Mouse (Mus musculus): ENCODE data around the gene Sat2.

Gene Sat2

DNA sequence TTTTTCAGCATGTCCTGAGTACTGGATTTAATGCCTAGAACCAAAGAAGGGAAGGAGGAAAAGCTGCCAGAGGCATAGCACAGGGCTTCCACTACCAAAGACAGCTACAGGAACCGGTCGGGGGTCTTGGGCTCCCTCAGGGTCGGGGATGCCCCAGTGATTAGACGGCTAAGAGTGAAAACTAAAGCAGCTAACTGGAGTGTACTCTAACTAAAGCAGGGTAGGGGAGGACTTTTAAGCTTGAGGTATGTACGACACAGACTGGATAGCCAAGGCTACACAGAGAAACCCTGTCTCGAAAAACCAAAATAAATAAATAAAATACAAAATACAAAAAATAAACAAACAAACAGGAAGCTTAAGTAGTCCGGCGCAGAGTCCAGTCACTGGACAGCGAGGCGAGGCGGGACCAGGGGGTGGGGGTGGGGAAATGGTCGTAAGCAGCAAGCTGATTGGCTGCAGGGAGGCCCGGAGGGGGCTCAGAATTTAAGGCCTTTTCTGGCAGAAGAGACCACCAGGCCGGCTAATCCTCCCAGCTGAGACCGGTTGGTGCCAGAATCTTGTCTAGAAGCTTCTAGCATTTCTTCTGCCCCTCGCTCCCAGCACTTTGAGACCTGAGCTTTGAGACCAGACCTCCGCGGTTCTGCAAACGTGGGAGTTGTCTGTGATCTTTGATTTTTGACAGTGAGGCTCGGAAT, at the start of gene Sat2:
Gene Sat2, plus strand, starts transcription at position 454 of the 698 bp plus-strand sequence.
- peak in 1 of 2 experiments; percentile 56 for DNase-seq

DNA sequence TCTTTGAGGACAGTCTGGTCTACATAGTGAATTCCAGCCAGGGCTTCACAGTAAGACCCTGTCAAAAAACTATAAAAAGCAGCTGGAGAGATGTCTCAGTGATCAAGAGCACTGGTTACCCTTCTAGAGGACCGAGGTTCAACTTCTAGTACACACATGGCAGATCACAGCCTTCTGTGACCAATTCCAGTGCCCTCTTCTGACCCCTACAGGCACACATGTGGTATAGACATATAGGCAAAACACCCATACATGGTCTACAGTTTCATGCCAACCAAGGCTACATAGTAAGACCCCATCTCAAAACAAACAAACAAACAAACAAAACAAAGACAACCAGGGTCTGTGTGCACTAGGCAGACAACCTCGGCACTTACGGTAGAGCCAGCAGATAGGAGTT, 46.6 kb upstream of the Sat2 start:
- no peak for DNase-seq

DNA sequence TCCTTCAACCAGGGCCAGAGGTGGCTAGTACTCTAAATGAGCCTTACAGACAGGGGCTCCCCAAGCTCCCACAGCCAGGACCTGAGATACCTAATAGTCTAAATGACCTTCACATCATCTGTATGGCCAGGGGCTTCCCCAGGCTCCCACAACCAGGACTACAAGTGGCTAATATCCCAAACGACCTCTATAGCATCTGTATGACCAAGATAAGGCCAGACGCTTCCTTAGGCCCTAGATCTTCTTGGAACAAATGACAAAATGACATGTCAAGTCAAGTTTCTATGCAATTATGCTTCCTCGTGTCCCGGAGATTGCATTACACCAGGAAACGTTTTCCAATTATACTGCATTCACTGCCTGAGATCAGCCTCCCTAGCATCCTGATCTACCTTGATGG, 45.5 kb upstream of the Sat2 start:
- DNase-seq: no peak

DNA sequence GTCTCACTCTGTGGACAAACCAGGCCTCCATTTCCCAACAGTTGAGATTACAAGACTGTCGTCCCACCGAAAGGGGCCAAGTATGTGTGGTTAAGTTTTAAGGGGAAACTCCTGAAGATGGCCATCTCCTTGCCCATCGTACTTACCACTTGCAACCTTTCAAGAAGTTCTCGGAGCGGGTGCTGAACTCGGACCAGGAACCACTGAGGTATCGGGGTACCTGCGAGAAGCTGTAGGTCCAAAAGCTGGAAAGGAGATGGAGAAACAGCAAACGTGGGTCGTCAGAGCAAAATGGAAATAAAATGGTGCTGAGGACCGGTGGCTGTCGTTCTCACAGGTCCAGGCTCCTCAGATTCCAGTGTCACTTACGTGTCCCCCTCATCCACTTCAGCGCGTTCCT, 43.5 kb upstream of the Sat2 start:
- peak in 1 of 2 experiments; percentile 11 for DNase-seq

DNA sequence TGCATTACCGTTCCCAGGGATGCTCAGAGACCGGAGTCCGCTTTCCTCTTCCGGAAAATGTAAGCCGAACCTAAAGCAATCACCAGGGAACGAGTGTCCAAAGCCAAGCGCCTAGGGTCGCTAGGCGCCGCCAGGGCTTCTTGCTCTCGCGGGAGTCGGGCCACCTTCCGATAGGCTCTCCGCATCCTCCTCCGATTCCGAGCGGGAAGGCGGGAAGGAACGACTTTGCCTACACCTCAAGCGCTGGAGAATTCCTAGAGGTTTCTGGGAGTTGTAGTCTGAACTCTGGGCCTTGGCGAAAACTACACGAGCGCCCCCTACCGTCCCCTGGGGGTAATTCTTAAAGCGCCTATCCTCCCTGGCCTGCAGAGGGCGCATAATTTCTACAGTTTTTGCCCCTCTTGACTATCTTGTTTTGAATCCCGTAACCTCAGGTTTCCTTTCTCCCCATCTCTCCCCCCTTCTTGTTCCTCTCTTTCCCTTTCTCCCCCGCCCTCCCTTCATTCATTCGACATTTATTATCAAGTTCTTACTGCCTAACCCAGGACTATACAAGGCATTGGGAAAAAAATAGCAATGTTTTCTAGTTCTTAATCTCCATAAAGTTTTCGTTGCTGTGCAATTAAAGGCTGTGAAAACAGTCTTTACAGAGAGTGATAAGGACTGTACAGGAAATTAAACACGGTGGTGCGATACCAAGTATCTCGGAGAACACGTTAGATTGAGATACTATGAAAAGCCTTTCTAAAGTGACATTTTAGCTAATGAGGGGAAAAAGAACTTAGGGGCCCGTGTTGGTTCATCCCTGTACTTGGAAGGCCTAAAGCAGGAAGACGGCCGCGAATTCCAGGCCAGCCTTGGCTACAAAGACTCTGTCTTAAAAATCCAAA, 42.5 kb upstream of the Sat2 start:
- DNase-seq: peak; percentile 98

DNA sequence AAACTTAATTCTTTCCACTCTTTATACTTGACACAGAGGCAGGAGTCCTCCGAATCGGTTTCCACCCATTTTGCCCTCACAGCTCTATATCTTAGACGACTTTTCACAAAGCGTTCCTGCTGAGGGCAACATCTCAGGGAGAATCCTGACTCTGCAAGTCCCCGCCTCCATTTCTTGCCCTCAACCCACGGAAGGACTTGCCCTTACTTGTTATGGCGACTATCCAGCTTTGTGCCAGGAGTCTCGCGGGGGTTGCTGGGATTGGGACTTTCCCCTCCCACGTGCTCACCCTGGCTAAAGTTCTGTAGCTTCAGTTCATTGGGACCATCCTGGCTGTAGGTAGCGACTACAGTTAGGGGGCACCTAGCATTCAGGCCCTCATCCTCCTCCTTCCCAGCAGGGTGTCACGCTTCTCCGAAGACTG, 41.7 kb upstream of the Sat2 start, which contains the start of the genes Wrap53 and Trp53:
Gene Wrap53, minus strand, starts transcription at position 165 of the 424 bp plus-strand sequence.
Gene Trp53, plus strand, starts transcription at position 269 of the 424 bp plus-strand sequence.
- peak; percentile 96 for DNase-seq

DNA sequence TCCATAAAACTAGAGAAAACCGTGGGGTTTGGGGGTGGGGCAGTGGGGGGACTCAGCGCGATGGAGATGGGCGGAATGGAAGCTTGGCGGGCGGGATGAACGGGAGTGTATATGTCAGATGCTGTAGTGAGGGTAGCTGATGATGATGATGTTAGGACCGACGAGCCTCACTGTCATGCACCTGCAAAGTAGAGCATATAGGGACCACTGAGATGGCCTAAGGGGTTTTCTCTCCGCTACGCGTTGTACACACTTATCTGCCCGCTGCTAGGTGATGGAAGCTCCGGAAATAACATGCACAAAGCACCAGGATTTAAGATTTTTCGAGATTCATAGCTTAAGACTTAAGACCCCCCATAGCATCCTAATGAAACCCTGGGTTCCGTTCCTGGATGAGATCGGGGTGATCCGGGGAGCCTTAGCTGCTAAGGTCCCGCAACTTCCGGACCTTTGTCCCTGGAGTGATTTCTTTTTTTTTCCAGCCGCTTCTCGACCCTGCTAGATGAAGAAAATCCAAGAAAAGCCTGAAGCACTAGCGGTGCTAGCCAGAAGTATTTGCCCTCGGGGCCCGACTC, 41.2 kb upstream of the Sat2 start:
- no peak for DNase-seq

DNA sequence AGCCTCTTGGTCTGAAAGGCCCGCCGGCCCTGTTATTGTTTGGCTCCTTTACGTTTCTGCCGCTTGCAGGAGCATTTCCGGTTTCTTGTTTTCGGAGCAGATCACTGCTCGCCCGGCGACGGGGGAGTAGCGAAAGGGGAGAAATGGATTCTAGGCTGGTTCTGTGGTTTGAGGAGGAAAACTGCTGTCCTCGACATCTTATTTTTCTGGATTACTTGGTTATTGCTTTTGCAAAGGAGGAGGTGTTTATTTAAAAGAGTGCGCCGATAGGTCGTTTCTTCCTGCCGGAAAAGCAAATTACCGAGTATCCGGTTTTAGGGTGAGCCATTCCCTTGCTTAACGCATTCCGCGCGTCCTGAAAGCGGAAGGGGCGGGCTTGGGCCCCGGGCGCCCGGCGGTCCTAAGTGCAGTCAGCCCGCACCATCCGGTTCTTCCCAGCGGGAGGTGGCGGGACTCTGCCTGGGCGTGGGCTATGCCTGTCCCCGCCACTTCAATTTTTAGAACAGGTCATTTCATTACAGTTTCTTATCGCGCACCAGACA, 40.6 kb upstream of the Sat2 start:
- DNase-seq: peak; percentile 93 to 94

DNA sequence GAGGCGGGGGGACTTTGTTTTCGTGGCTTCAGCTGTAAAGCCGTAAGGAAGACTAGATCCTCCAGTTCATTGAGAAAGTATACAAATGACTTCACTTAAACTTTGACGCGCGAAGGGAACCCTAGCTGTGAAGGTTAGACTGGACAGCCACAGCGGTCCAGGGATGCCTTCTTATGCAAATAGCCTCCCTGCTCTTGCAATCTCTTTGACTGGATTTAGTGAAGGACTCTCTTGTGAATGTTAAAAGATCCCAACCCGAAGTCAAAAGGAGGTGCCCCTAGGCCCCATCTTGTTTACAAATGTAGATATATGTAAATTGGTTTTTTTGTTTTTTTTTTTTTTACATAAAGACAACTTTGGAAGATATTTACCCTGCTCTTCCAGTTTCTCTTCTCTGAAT, 40.0 kb upstream of the Sat2 start:
- DNase-seq: no peak

DNA sequence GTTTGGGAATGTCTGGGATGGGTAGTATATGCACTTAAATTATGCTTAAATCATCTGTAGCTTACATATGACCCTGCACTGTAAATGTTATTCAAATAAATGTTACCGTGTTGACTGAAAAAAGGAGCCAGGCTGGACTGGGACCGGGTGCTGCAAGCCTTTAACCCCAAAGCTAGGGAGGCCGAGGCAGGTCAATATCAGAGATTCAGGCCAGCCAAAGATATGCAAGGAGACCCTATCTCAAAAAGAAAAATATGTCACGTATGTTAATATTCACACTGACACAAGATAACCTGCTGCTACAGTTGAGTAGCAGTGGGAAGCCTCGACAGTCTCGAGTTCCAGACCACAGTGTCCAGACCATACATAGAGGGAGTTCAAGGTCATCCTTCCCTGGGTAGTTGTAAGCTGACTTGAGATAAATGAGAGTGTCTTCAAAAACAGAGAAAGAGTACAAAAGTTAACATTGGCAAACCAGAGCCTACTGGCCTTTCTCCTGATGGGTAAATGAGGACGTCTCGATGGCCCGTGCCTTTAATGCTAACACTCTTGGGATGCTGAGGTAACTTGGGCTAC, 39.5 kb upstream of the Sat2 start:
- no peak for DNase-seq

DNA sequence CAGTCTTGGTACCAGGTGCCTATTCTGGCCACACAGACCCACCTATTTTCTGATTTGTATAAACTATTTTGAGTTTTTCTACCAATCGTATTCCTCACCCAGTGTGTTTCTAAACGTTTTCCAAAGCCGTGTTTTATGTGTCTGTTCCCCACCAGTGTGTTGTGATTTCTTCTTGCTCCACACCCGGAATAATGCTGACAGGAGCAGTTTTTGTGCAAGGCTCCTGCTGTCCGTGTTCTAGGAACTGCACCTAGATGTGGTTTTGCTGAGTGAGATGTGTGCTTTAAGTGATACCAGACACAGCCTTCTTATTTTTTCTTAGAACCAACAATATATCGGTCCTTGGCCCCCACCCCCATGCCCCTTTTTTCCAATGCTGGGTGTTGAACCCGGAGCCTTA, 37.8 kb upstream of the Sat2 start:
- DNase-seq: no peak

DNA sequence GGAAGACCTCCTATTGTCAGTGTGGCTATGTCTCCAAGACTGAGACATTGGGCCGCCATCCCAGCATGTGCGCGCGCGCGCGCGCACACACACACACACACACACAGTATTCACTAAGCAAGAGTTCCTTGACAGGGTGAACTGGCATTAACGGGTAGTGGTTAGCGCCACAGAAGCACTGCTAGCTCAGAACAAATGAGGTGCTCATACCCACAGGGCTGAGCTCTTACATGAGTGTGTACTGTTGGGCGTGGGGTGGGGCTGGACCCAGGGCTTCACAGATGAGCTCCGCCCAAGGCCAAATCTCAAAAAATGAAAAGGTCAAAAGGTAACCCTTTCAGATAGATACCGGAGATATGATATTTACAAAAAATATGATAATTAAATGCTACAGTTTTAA, 36.9 kb upstream of the Sat2 start:
- no peak for DNase-seq

DNA sequence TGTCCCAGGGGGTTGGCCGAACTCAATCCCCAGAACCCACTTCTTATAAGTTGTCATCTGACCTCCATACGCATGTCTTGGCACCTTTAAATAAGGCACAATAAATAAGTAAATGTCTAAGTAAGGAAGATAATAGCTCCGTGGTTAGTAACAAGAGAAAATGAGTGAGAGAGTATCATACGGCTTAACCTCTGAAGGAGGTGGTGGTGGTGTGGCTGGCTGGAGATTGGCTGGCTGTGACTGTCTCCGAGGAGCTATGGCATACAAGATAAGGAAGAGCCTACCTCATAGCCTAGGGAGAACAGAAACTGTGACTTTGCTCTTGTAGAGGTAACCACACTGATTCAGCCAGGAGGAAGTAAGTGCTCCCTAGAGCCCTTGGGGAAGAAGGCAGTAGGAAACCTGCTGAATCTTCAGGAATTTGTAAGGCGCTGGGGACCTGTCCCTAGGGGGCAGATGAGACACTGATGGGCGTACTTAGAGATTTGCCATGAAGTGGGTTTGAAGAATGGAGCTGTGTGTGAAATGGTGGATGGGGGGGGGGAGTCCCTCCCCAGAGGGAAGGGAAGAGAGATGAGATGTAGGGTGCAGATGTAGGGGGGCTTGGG, 36.0 kb upstream of the Sat2 start:
- no peak for DNase-seq

DNA sequence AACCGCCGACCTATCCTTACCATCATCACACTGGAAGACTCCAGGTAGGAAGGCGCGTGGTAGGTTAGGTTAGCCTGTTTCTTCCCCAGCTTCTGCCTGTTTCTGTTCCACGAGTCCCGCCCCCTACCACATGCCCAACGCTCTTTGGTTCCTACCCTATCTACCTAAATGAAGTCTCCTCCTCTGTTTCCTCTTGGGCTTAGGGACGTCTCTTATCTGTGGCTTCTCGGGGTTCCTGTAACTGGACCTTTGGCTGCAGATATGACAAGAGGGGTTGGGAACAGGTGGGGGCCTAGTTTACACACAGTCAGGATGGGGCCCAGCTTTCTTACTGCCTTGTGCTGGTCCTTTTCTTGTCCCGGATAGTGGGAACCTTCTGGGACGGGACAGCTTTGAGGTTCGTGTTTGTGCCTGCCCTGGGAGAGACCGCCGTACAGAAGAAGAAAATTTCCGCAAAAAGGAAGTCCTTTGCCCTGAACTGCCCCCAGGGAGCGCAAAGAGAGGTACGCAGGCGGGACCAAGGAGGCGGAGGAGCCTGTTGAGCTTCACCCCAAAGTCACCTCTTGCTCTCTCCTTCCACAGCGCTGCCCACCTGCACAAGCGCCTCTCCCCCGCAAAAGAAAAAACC, 32.5 kb upstream of the Sat2 start:
- DNase-seq: no peak

DNA sequence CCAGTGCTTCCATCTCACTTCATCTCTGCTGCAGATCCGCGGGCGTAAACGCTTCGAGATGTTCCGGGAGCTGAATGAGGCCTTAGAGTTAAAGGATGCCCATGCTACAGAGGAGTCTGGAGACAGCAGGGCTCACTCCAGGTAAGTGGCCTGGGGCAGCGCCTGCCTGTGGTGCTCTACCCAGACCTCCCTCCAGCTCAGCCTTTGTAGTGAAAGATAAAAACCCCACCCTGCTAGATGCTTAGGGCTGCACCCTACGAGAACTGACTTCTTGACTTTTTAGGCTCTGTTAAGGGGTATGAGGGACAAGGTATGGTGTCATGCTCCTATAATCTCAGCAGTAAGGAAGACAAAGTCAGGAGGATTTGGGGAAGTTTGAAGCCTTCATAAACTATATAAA, 31.2 kb upstream of the Sat2 start:
- DNase-seq: no peak

DNA sequence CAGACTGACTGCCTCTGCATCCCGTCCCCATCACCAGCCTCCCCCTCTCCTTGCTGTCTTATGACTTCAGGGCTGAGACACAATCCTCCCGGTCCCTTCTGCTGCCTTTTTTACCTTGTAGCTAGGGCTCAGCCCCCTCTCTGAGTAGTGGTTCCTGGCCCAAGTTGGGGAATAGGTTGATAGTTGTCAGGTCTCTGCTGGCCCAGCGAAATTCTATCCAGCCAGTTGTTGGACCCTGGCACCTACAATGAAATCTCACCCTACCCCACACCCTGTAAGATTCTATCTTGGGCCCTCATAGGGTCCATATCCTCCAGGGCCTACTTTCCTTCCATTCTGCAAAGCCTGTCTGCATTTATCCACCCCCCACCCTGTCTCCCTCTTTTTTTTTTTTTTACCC, 30.4 kb upstream of the Sat2 start:
- DNase-seq: no peak

DNA sequence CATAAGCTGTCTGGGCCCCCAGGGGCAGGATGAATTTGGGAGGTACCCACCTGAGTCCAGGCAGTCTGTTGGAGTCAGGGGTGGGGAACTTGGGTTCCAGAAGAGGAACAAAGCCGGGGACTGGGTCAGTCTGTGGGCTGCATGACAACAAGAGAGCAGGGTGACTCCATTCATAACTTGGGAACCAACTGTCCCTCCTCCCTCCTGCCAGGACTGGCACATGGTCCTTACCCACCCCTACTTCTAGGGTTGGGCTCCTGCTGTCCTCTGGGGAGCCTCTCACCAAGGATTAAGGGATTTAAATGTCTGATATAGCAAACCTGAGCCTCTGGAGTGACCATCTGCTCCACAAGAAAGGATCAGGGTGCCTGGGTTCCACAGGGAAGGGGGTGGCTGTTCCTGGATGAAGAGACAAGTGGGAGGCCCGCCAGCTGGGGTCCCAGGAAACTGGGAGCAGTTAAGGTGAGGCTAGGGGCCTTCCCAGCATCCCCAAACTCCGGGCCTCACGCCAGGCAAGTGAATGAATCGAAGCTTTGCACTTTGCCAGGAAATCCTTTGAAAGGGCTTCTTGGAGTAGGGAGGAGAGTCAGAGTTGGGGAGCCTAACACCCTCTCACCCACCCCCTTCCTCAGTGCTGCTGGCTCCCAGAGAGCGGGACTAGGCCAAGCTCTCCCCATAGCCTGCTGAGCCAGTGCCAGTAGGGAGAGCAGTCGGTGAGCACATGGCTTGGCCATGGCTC, 29.8 kb upstream of the Sat2 start:
- DNase-seq: no peak

DNA sequence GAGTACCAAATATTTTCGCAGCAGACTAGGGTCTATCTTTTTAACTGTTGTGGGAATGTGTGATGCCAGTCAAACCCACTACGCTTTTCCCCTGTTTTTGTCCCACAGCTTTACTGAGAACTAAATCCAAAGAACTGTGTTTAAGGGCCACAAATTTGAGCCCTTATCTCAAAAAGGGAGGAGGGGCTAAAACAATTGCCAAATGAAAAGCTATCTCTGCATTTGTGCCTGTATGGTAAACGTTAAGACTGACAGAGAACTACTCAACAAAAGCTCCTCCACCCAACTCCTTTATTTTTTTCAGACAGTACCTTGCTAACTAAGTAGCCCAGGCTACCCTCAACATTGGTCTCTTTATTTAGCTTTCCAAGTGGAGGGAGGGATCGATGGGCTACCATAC, 29.0 kb upstream of the Sat2 start:
- DNase-seq: no peak

DNA sequence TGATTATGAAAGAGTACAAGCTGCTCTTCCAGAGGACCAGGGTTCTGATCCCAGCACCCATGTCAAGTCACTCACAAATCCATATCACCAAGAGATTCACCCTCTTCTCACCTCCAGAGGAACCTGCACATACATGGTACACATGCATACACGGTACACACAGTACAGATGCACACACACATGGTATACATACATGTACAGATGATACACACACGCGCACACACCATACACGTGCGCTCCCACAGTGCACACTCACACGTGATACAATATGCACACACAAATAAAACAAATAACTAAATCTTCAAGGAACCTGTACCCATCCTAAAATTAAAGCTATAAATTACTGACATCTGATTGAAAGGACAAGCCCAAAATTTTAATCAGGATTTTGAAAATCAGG, 27.0 kb upstream of the Sat2 start:
- no peak for DNase-seq

DNA sequence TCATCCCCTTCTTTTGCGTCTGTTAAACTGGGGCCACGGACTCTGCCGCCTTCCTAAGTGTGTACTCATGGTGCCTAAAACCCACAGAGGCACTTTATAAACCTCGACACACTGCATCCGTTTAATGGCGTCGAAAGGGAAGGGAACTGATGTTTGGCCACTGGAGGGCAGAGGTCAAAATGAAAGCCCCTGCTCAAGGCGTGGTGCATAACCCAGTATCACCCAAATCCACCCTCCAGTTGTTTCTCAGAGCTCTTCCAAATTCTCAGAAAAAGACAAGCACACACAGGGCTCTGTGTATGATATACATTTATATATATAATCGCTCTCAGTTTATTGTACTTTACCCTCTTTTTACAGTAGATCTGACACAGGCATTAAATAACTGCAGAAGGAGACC, 22.4 kb upstream of the Sat2 start:
- DNase-seq: no peak

DNA sequence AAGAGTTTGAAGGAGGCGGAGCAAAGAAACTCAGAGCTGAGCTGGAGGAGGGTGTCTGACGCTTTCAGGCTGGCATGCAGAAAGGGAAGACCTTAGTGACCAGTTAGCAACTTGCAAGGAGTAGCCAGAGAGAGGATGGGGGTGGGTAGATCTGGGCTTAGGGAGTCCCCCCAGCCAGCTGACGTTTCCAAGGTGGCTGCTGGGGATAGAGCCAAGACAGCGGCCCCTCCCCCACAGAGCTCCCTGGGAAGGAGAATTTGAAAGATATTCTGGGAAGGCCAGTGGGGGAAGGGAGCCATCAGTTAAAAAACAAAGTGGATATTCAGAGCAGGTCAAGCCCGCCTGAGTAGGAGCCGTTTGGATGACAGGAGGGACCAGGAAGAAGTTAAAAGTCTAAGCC, 21.7 kb upstream of the Sat2 start:
- no peak for DNase-seq

Measured in kidney, adult 8-10 months (tissue).